Mouse (Mus musculus) CD4-positive, CD25-positive, alpha-beta regulatory T cell, adult 4 months (primary cell): ENCODE measurements around the gene Oog1. TPM values are rescaled to one million over a fixed set of nuclear protein-coding genes. Genes with fewer than 3 reads are reported as not detected.
"Not testable (repeated sequence)": the region's sequence is repeated elsewhere in the genome, so short reads cannot be mapped to it uniquely, and the experiment has no call there.

ENCODE experiments used
- ATAC-seq: one replicate; pipeline ENCODE4 v1.8.0; 2017
- polyA plus RNA-seq, 2 experiments: library from polyadenylated mRNA; unstranded; fragments of 100-300 nt; shearing (Covaris generic); gene quantifications; one replicate each; pipeline ENCODE4 v1.2.1; 2017

Gene Oog1
- not detected for polyA plus RNA-seq

- ATAC-seq: not testable (repeated sequence)
Observed at GRCm38 (mm10) chr12:87602388-87602787, at the start of gene Oog1. TSS of gene Oog1 (plus strand) at chr12:87602688.

GRCm38 (mm10) chr12:87601388-87601787 lies 1.1 kb upstream of the Oog1 start:
- not testable (repeated sequence) for ATAC-seq

GRCm38 (mm10) chr12:87618569-87618968 lies 16.1 kb downstream of the Oog1 start, which contains the start of gene Gm4027:
TSS of gene Gm4027 (plus strand) at chr12:87618869.
- ATAC-seq: not testable (repeated sequence)

GRCm38 (mm10) chr12:87644520-87644919 lies 42.0 kb downstream of the Oog1 start, which contains the start of gene Gm16381:
TSS of gene Gm16381 (minus strand) at chr12:87644620.
- not testable (repeated sequence) for ATAC-seq

- not testable (repeated sequence) for ATAC-seq
Observed at GRCm38 (mm10) chr12:87652916-87653703, 50.6 kb downstream of the Oog1 start.

Other genes starting within 250 kb of the Oog1 start
- gene Sptlc2, start 214.3 kb upstream of the Oog1 start, polyA plus RNA-seq: 10 to 100 TPM; 56.8 to 71.9 TPM
- gene Slirp, start 158.8 kb upstream of the Oog1 start, polyA plus RNA-seq: 100 to 1,000 TPM in 1 of 2 experiments, 10 to 100 TPM in 1; 63.8 to 113 TPM
- gene Alkbh1, start 158.7 kb upstream of the Oog1 start, polyA plus RNA-seq: 10 to 100 TPM; 63.6 to 82.0 TPM
- gene Snw1, start 130.4 kb upstream of the Oog1 start, polyA plus RNA-seq: 100 to 1,000 TPM; 245 TPM
- not detected for gene Gm5788, start 108.0 kb upstream of the Oog1 start, polyA plus RNA-seq
- not detected for gene Gm8300, start 88.4 kb upstream of the Oog1 start, polyA plus RNA-seq
- gene Gm4027, start 16.2 kb downstream of the Oog1 start, polyA plus RNA-seq: not detected
- gene Gm16381, start 41.9 kb downstream of the Oog1 start, polyA plus RNA-seq: not detected
- gene Gm21319, start 173.1 kb downstream of the Oog1 start, polyA plus RNA-seq: under 1 TPM in 1 of 2 experiments, not detected in 1; 0.34 TPM
- not detected for gene Gm21936, start 192.8 kb downstream of the Oog1 start, polyA plus RNA-seq
- gene BB287469, start 213.9 kb downstream of the Oog1 start, polyA plus RNA-seq: not detected
- not detected for gene Gm2001, start 239.7 kb downstream of the Oog1 start, polyA plus RNA-seq